Mouse (Mus musculus): ENCODE measurements around the gene Mob3b. TPM values are rescaled to one million over a fixed set of nuclear protein-coding genes. Genes with fewer than 3 reads are reported as not detected.
A peak's percentile ranks its signal among the peaks of the same experiment; 100 is the strongest.

Gene Mob3b
- polyA plus RNA-seq, 1 experiment from 2014 or later = 2.8 TPM

DNA sequence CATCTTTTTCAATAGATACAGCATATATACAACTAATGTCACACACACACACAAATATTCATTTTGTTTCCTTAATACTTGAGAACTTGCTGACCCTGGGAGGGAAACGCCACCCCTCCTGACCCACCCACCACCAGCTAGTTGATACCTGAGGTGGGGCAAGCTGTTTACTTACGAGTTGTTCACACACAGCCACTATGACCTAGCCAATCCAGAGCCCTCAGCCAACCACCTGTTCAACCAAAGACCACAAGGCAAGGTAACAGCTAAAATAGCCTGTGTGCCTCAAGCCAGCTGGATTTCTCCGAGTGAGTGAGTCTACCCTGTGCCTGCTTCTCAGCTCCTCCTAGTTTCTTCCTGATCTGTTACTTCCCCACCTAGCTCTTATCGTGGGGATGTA, 172.9 kb downstream of the Mob3b start:
- Histone ChIP-seq H3K4me1 (ENCODE audit: control insufficient read depth, insufficient read depth, low read length) (no peaks in the 10 kb centered on the region), H3K9me3 (replicated peaks; ENCODE audit: control insufficient read depth, low read length, poor library complexity, severe bottlenecking) (no peaks in the 10 kb centered on the region), H3K36me3 (ENCODE audit: control insufficient read depth, insufficient read depth, low read length) (no peaks in the 10 kb centered on the region), H3K4me2 (ENCODE audit: low read length) (no peak overlapping the region), H3K9ac (ENCODE audit: low read depth, low read length) (no peak overlapping the region), H3K27me3 (ENCODE audit: control insufficient read depth, insufficient read depth, low read depth, low read length) (no peaks in the 10 kb centered on the region), H3K4me3 (ENCODE audit: low read depth, low read length) (no peak overlapping the region), H3K27ac (ENCODE audit: low read length) (no peak overlapping the region)
- ATAC-seq = no peak
- 97% methylated on average over 4 of the region's 4 CpGs for WGBS

- Histone ChIP-seq H3K36me3 (ENCODE audit: control insufficient read depth, insufficient read depth, low read length) (no peaks in the 10 kb centered on the region), H3K4me1 (ENCODE audit: control insufficient read depth, insufficient read depth, low read length) (no peaks in the 10 kb centered on the region), H3K9ac (ENCODE audit: low read depth, low read length) (no peak overlapping the region), H3K4me2 (ENCODE audit: low read length) (no peak overlapping the region), H3K4me3 (ENCODE audit: low read depth, low read length) (no peak overlapping the region), H3K27ac (ENCODE audit: low read length) (no peak overlapping the region), H3K9me3 (replicated peaks; ENCODE audit: control insufficient read depth, low read length, poor library complexity, severe bottlenecking) (no peaks in the 10 kb centered on the region), H3K27me3 (ENCODE audit: control insufficient read depth, insufficient read depth, low read depth, low read length) (no peaks in the 10 kb centered on the region)
- WGBS = 90% methylated on average over 6 of the region's 6 CpGs
- no peak for ATAC-seq
These were observed 173.8 kb downstream of the Mob3b start for GRCm38 (mm10) chr4:34983511-34983910.

- no peak overlapping the region for H3K9ac ChIP-seq (ENCODE audit: low read depth, low read length)
- H3K4me3 ChIP-seq (ENCODE audit: low read depth, low read length) = no peak overlapping the region
- H3K9me3 ChIP-seq (replicated peaks; ENCODE audit: control insufficient read depth, low read length, poor library complexity, severe bottlenecking) = no peaks in the 10 kb centered on the region
- H3K4me1 ChIP-seq (ENCODE audit: control insufficient read depth, insufficient read depth, low read length) = no peaks in the 10 kb centered on the region
- H3K27me3 ChIP-seq (ENCODE audit: control insufficient read depth, insufficient read depth, low read depth, low read length) = no peaks in the 10 kb centered on the region
- H3K4me2 ChIP-seq (ENCODE audit: low read length) = no peak overlapping the region
- H3K27ac ChIP-seq (ENCODE audit: low read length) = no peak overlapping the region
- no peaks in the 10 kb centered on the region for H3K36me3 ChIP-seq (ENCODE audit: control insufficient read depth, insufficient read depth, low read length)
- 70% methylated on average over 8 of the region's 8 CpGs for WGBS
- no peak; the same call in 1 of the 2 replicates for ATAC-seq
These were observed 175.7 kb downstream of the Mob3b start for GRCm38 (mm10) chr4:34981301-34982172.

DNA sequence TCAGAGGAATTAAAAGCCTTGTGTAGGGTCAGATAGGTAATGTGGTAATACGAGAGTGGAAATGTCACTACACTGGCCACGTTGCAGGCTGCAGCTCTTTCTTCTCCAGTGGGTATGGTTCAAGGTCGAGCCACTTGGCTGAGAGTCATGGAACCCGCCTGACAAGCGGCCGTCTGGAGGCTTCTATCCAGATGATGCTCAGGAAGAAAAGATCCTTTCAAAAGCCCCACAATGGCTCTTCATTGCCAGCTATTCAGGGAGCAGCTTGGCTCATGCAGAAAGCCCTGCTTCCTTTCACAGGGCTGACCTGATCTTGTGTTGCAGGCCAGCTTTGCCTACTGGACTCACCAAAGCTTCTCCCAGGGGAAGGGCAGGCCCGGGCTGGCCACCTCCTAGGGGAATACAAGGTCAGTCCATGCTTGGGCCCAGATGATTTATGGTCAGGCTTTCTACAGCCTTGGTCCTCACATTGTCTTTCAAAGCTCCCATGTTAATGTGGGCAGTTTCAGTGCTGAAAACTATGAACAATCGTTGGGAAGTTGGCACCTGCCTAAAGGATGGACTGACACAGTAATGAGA, 176.7 kb downstream of the Mob3b start:
- no peak overlapping the region for H3K4me2 ChIP-seq (ENCODE audit: low read length)
- H3K27me3 ChIP-seq (ENCODE audit: control insufficient read depth, insufficient read depth, low read depth, low read length) = no peaks in the 10 kb centered on the region
- H3K9me3 ChIP-seq (replicated peaks; ENCODE audit: control insufficient read depth, low read length, poor library complexity, severe bottlenecking) = no peaks in the 10 kb centered on the region
- 55% methylated on average over 8 of the region's 8 CpGs for WGBS
- ATAC-seq = peak; percentile 48; the same call in 1 of the 2 replicates
- H3K27ac ChIP-seq (ENCODE audit: low read length) = no peak overlapping the region
- H3K36me3 ChIP-seq (ENCODE audit: control insufficient read depth, insufficient read depth, low read length) = no peaks in the 10 kb centered on the region
- H3K4me3 ChIP-seq (ENCODE audit: low read depth, low read length) = no peak overlapping the region
- no peaks in the 10 kb centered on the region for H3K4me1 ChIP-seq (ENCODE audit: control insufficient read depth, insufficient read depth, low read length)
- H3K9ac ChIP-seq (ENCODE audit: low read depth, low read length) = no peak overlapping the region

- H3K27me3 ChIP-seq (ENCODE audit: control insufficient read depth, insufficient read depth, low read depth, low read length) = no peaks in the 10 kb centered on the region
- H3K9ac ChIP-seq (ENCODE audit: low read depth, low read length) = no peak overlapping the region
- H3K27ac ChIP-seq (ENCODE audit: low read length) = no peak overlapping the region
- no peaks in the 10 kb centered on the region for H3K36me3 ChIP-seq (ENCODE audit: control insufficient read depth, insufficient read depth, low read length)
- H3K4me1 ChIP-seq (ENCODE audit: control insufficient read depth, insufficient read depth, low read length) = no peaks in the 10 kb centered on the region
- no peak overlapping the region for H3K4me2 ChIP-seq (ENCODE audit: low read length)
- ATAC-seq = no peak
- H3K9me3 ChIP-seq (replicated peaks; ENCODE audit: control insufficient read depth, low read length, poor library complexity, severe bottlenecking) = no peaks in the 10 kb centered on the region
- WGBS = 95% methylated on average over 4 of the region's 4 CpGs
- no peak overlapping the region for H3K4me3 ChIP-seq (ENCODE audit: low read depth, low read length)
These were observed 180.2 kb downstream of the Mob3b start for GRCm38 (mm10) chr4:34976916-34977702.

GRCm38 (mm10) chr4:34976331-34976778, 180.9 kb downstream of the Mob3b start:
- H3K27me3 ChIP-seq (ENCODE audit: control insufficient read depth, insufficient read depth, low read depth, low read length) = no peaks in the 10 kb centered on the region
- H3K9me3 ChIP-seq (replicated peaks; ENCODE audit: control insufficient read depth, low read length, poor library complexity, severe bottlenecking) = no peaks in the 10 kb centered on the region
- H3K27ac ChIP-seq (ENCODE audit: low read length) = no peak overlapping the region
- no peaks in the 10 kb centered on the region for H3K4me1 ChIP-seq (ENCODE audit: control insufficient read depth, insufficient read depth, low read length)
- no peak overlapping the region for H3K4me3 ChIP-seq (ENCODE audit: low read depth, low read length)
- H3K4me2 ChIP-seq (ENCODE audit: low read length) = no peak overlapping the region
- ATAC-seq = no peak
- H3K36me3 ChIP-seq (ENCODE audit: control insufficient read depth, insufficient read depth, low read length) = no peaks in the 10 kb centered on the region
- H3K9ac ChIP-seq (ENCODE audit: low read depth, low read length) = no peak overlapping the region
- 80% methylated on average over 13 of the region's 13 CpGs for WGBS

DNA sequence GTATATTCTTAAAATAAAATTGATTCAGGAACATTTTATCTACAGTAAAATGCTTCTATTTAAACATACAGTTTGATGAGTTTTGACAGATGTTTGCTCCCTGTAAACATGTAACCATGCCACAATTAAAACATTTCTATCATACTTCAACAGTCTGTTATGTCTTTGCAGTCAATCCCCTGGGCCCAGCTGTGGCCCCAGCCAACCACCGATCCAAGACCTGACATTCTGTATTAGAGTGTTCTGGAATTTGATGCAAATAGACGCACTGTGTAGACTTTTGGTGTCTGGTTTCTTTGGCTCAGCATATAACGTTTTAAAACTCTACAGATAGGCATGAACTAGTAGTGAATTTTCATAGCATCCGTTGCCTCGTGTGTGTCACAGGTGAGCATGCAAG, 182.5 kb downstream of the Mob3b start:
- Histone ChIP-seq H3K9ac (ENCODE audit: low read depth, low read length) (no peak overlapping the region), H3K4me1 (ENCODE audit: control insufficient read depth, insufficient read depth, low read length) (no peaks in the 10 kb centered on the region), H3K36me3 (ENCODE audit: control insufficient read depth, insufficient read depth, low read length) (no peaks in the 10 kb centered on the region), H3K27me3 (ENCODE audit: control insufficient read depth, insufficient read depth, low read depth, low read length) (no peaks in the 10 kb centered on the region), H3K9me3 (replicated peaks; ENCODE audit: control insufficient read depth, low read length, poor library complexity, severe bottlenecking) (no peaks in the 10 kb centered on the region), H3K4me3 (ENCODE audit: low read depth, low read length) (no peak overlapping the region), H3K27ac (ENCODE audit: low read length) (no peak overlapping the region), H3K4me2 (ENCODE audit: low read length) (no peak overlapping the region)
- WGBS = 88% methylated on average over 5 of the region's 5 CpGs
- no peak for ATAC-seq

GRCm38 (mm10) chr4:34967541-34967940, 189.7 kb downstream of the Mob3b start:
- Histone ChIP-seq H3K36me3 (ENCODE audit: control insufficient read depth, insufficient read depth, low read length) (no peaks in the 10 kb centered on the region), H3K4me1 (ENCODE audit: control insufficient read depth, insufficient read depth, low read length) (no peaks in the 10 kb centered on the region), H3K9me3 (replicated peaks; ENCODE audit: control insufficient read depth, low read length, poor library complexity, severe bottlenecking) (no peaks in the 10 kb centered on the region), H3K9ac (ENCODE audit: low read depth, low read length) (no peak overlapping the region), H3K27ac (ENCODE audit: low read length) (no peak overlapping the region), H3K4me2 (ENCODE audit: low read length) (no peak overlapping the region), H3K27me3 (ENCODE audit: control insufficient read depth, insufficient read depth, low read depth, low read length) (no peaks in the 10 kb centered on the region), H3K4me3 (ENCODE audit: low read depth, low read length) (no peak overlapping the region)
- 91% methylated on average over 6 of the region's 6 CpGs for WGBS
- ATAC-seq = no peak

Data from midbrain, embryonic 16.5 days (tissue).